Mouse (Mus musculus) midbrain, embryonic 10.5 days (tissue): Measurements from ENCODE around the gene Dcps. TPM values are rescaled to one million over a fixed set of nuclear protein-coding genes. Genes with fewer than 3 reads are reported as not detected.
A peak's percentile ranks its signal among the peaks of the same experiment; 100 is the strongest.

ENCODE experiments used
- DNase-seq: peaks from one replicate; pipeline ENCODE4 v3.0.0-alpha.2; 2017; ENCODE audit warnings: low spot score
- H3K27ac ChIP-seq: fragments of 300-500 bp; sonication (generic); replicated peaks from 2 replicates; pipeline ENCODE4 v1.5.1; 2016; ENCODE audit warnings: mild to moderate bottlenecking
- H3K27me3 ChIP-seq: fragments of 300-500 bp; sonication (generic); 2 replicates; pipeline ENCODE4 v1.6.1; 2016; ENCODE audit warnings: low read depth, mild to moderate bottlenecking; ENCODE audit not compliant: poor library complexity, severe bottlenecking
- H3K36me3 ChIP-seq: fragments of 300-500 bp; sonication (generic); 2 replicates; pipeline ENCODE4 v1.6.1; 2016; ENCODE audit warnings: mild to moderate bottlenecking, moderate library complexity
- H3K4me1 ChIP-seq: fragments of 300-500 bp; sonication (generic); 2 replicates; pipeline ENCODE4 v1.6.1; 2016
- H3K4me3 ChIP-seq: fragments of 300-500 bp; sonication (generic); 2 replicates; pipeline ENCODE4 v1.5.1; 2016; ENCODE audit warnings: mild to moderate bottlenecking, moderate library complexity
- H3K9me3 ChIP-seq: fragments of 300-500 bp; sonication (generic); replicated peaks from 2 replicates; pipeline ENCODE4 v1.6.1; 2016; ENCODE audit warnings: mild to moderate bottlenecking
- WGBS: fragments of 180-500 bp; shearing (Covaris S2); methylation state at CpG from one replicate; pipeline ENCODE4 v1.1.7; 2016; 5-methylcytosine and 5-hydroxymethylcytosine counted together
- polyA plus RNA-seq: library from polyadenylated mRNA; unstranded; fragments of >200 nt; fragmentation: Nextera tagmentation; extraction: Ambion mirVana; gene quantifications from 2 replicates; pipeline ENCODE4 v1.2.1, GENCODE M21; 2016

Gene Dcps
- polyA plus RNA-seq, 1 experiment from 2014 or later = 108 TPM

DNA sequence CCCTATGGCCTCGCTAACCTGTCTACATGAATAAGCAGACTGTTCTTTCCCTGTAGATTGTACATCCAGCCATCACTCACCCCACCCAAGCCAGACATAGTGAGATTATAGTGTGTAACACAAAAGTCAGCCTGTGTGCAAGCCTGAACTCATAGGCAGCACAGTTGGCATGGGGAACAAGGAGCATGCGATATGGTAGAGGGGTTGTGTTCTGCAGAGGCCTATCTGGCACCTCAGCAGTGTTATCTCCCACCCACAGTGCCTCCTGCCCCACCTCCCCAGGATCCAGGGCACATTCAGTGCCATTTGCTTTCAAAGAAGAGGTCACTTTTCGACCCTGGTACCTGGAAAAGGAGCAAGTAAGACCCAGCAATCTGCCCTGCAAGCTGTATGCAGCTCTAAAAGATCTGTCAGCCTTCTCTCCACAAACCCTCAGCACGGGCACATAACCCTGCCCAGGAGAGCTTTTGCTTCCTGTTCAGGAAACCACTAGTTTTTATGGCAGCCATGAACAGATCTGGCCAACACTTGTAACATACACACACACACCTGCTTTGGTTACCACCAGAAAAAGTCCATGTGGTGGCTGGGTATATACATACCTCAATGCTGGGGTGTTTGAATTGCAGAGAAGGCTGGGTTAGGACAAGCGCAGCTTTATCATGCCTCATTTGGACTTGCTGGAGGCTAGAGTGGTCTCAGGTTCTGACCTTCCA, 53.2 kb downstream of the Dcps start:
- H3K27ac ChIP-seq = no peak overlapping the region
- no peak overlapping the region for H3K4me3 ChIP-seq
- no peak for DNase-seq
- H3K27me3 ChIP-seq = no peaks in the 10 kb centered on the region
- no peaks in the 10 kb centered on the region for H3K9me3 ChIP-seq
- 80% methylated on average over 5 of the region's 5 CpGs for WGBS
- peaks cover 3% of the 10 kb centered on the region for H3K4me1 ChIP-seq
- H3K36me3 ChIP-seq = peaks cover 67% of the 10 kb centered on the region

DNA sequence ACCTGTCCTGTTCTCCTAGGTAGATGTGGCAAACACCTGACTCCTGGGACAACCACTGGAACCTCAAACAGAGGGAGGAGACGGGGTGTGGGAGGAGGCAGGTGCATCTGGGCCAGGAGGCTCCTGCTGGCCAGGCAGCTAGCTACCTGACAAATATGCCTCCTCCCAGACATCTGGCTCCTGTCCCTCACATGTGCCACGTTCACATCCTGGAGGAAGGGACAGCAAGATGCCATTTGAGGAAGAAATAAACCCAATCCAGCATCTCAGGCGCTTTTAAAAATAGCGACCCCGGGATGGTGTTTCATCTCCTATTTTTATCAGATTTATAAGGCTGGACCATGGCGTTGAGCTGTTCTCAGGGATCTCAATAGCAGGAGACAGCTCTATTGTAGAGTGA, 56.7 kb downstream of the Dcps start, which contains the start of gene St3gal4:
Gene St3gal4, minus strand, starts transcription at position 101 of the 400 bp plus-strand sequence.
- no peak for DNase-seq
- WGBS = 86% methylated on average over 6 of the region's 6 CpGs
- Histone ChIP-seq H3K4me1 (peaks cover 30% of the 10 kb centered on the region), H3K27me3 (peaks cover 3% of the 10 kb centered on the region; the same call in 1 of the 2 replicates), H3K27ac (no peak within 1 kb of the TSS), H3K9me3 (no peaks in the 10 kb centered on the region), H3K36me3 (peaks cover 32% of the 10 kb centered on the region), H3K4me3 (no peak within 1 kb of the TSS)

DNA sequence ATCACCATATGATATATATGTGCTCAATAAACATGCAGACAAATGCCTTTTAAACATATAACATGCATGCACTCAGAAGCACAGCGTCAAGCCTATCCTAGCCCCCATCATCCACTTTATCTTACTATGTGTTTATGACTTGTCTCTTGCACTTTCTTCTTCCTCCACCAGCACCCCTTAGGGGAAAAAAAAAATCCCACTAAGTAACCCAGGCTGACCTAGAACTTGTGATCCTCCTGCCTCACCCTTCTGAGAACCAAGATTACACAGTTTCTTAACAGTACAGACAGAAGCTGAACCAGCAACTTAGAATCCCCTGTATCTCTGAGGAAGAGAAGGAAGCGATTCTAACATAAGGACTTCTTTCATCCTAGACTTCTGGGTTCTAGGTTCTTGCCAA, 57.3 kb downstream of the Dcps start:
- Histone ChIP-seq H3K36me3 (peaks cover 25% of the 10 kb centered on the region), H3K9me3 (no peaks in the 10 kb centered on the region), H3K4me3 (no peak overlapping the region), H3K27ac (no peak overlapping the region), H3K4me1 (peaks cover 30% of the 10 kb centered on the region), H3K27me3 (peaks cover 3% of the 10 kb centered on the region; the same call in 1 of the 2 replicates)
- DNase-seq = no peak
- WGBS = 88% methylated on average over 2 of the region's 2 CpGs

GRCm38 (mm10) chr9:35117384-35118295, 58.2 kb downstream of the Dcps start:
- H3K27ac ChIP-seq = peak overlapping the region; percentile 90

DNA sequence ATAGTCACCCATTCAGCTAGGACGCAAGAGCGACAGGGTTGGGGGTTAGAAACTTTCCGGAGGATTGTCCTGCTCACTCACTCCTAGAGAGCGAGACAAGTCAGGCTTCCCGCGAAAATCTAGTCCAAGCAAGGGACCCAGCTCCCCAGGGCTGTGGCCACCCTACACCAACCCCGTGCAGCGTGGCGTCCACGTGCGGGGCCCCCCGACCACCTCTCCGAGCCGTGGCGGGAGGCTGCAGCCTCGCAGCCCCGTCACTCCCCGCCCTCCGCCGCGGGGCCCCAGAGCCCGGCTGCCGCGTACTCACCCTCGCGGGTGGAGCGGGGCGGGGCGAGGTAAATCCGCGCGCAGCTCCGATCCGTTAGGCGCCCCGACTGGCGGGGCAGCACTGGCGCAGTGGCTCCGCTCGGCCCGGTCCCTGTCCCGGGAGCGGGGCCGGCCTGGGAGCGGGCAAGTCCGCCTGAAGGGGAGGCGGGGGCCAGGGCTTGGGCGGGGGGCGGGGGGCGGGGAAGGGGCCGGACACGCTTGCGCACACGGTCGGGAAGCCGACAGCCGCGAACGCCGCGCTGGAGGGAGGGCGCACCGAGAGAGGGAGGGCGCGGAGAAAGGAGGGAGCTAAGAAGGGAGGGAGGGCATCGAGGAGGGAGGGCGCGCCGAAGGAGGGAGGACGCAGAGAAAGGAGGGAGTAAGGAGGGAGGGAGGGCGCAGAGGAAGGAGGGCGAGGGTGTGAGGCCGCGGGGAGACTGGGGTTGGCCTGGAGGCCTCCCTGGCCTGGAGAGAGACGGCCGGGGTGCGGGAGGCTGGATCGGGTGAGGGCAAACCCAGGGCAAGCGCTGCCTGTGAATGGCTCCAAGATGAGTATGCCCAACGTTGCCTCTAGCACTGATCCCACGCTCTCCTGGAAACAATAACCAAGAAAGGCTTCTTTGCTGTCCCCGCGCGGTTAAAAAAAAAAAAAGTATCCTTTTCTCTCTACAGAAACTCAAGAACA, 59.2 kb downstream of the Dcps start:
- Histone ChIP-seq H3K27ac (peak overlapping the region; percentile 90), H3K36me3 (peaks cover 12% of the 10 kb centered on the region), H3K4me3 (peak overlapping the region; percentile 80), H3K4me1 (peaks cover 39% of the 10 kb centered on the region), H3K9me3 (no peaks in the 10 kb centered on the region), H3K27me3 (peaks cover 3% of the 10 kb centered on the region; the same call in 1 of the 2 replicates)
- WGBS = under 1% methylated on average over 73 of the region's 84 CpGs
- DNase-seq = peak; percentile 87

More at GRCm38 (mm10) chr9:35117384-35118295, 58.2 kb downstream of the Dcps start:
- peak overlapping the region; percentile 80 for H3K4me3 ChIP-seq
- DNase-seq = peak; percentile 43
- H3K4me1 ChIP-seq = peaks cover 30% of the 10 kb centered on the region
- no peaks in the 10 kb centered on the region for H3K9me3 ChIP-seq
- peaks cover 3% of the 10 kb centered on the region; the same call in 1 of the 2 replicates for H3K27me3 ChIP-seq
- WGBS = 30% methylated on average over 15 of the region's 15 CpGs
- H3K36me3 ChIP-seq = peaks cover 16% of the 10 kb centered on the region

GRCm38 (mm10) chr9:35115804-35116203, 60.1 kb downstream of the Dcps start:
- H3K36me3 ChIP-seq = peaks cover 7% of the 10 kb centered on the region; the same call in 1 of the 2 replicates
- WGBS = 47% methylated on average over 4 of the region's 4 CpGs
- no peak for DNase-seq
- peaks cover 3% of the 10 kb centered on the region; the same call in 1 of the 2 replicates for H3K27me3 ChIP-seq
- peaks cover 42% of the 10 kb centered on the region for H3K4me1 ChIP-seq
- peak overlapping the region; percentile 90 for H3K27ac ChIP-seq
- peak overlapping the region; percentile 80 for H3K4me3 ChIP-seq
- H3K9me3 ChIP-seq = no peaks in the 10 kb centered on the region

DNA sequence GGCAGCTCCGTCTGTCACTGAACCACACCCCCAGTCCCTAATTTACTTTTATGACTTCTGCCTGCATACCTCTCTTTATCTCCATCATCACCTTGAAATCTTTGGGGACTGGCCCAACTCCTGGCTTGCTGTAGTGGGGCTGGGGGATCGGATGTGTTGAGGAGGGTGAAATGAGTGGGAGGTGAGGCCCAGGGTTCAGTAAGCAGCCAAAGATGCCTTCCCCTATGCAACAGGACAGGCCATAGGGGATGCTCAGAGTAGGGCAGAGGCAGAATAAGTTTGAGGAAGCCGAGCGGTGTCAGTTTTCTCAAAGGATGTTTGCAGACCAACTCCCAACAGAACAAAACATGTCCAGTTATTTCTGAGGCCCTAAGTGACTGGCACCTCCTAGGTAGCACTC, 60.6 kb downstream of the Dcps start:
- peaks cover 5% of the 10 kb centered on the region; the same call in 1 of the 2 replicates for H3K36me3 ChIP-seq
- peaks cover 3% of the 10 kb centered on the region; the same call in 1 of the 2 replicates for H3K27me3 ChIP-seq
- H3K9me3 ChIP-seq = no peaks in the 10 kb centered on the region
- no peak for DNase-seq
- WGBS = 58% methylated on average over 3 of the region's 4 CpGs
- no peak overlapping the region for H3K27ac ChIP-seq
- 0 out of 2 replicates have a peak overlapping the region, but pooled peaks have one; percentile 80 for H3K4me3 ChIP-seq
- H3K4me1 ChIP-seq = peaks cover 42% of the 10 kb centered on the region

DNA sequence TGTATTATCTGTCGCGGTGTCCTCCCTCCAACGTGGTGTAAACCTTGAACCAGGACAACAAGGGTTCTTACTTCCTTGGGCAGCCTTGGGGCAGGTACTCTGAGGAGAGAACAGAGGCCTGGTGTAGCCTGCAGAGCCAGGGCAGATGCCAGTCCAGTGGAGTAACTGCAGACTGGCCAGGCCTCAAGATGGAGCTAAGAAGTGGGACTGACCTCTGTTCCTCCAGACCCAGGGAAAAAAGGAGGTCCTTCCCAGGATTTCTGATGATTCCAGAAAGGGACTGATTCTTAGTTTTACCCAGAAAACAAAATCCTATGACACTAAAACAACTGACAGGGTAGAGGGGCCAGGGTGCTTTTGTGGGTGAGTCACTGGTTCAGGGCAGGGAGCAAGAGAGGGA, 61.6 kb downstream of the Dcps start:
- H3K27ac ChIP-seq = no peak overlapping the region

DNA sequence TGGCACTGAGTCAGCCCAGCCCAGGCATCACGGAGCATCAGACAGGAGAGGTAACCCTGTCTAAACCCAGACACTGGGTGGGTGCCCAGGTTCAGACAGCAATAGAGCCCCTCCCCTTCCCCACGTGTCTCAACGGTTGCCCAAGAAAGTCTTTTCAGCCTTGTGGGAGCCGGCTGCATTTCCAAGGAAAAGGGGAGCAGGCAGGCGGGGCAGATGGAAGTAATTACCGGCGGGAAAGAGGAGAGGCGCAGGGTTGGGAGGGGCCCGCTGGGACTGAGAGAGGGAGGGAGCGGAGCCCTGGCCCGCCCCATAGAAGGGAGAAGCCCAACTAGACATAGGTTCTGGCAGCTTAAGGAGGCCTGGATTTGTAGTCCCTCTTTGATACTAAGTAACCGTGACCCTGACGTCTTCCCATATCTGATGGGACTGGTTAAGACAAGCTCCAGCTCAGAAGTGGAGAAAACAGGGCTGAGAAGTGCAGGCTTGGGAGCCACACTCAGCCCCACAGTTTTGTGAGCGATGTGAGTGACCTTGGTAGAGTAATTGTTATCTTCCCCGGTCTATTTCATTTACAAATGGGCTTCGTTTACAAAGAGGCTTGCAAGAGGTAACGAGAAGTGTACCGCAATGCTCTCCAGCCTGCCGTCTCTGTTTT, 63.8 kb downstream of the Dcps start:
- peak; percentile 52 for DNase-seq
- H3K27ac ChIP-seq = no peak overlapping the region; the same call in 1 of the 2 replicates
- 0 out of 2 replicates have a peak overlapping the region, but pooled peaks have one; percentile 7 for H3K4me3 ChIP-seq
- peaks cover 44% of the 10 kb centered on the region for H3K4me1 ChIP-seq
- H3K36me3 ChIP-seq = no peaks in the 10 kb centered on the region
- H3K9me3 ChIP-seq = no peaks in the 10 kb centered on the region
- 23% methylated on average over 19 of the region's 19 CpGs for WGBS
- H3K27me3 ChIP-seq = peaks cover 3% of the 10 kb centered on the region; the same call in 1 of the 2 replicates

More for the DNA sequence above, 61.6 kb downstream of the Dcps start:
- Histone ChIP-seq H3K36me3 (no peaks in the 10 kb centered on the region), H3K27me3 (peaks cover 3% of the 10 kb centered on the region; the same call in 1 of the 2 replicates), H3K4me3 (no peak overlapping the region), H3K9me3 (no peaks in the 10 kb centered on the region), H3K4me1 (peaks cover 48% of the 10 kb centered on the region)
- DNase-seq = no peak
- WGBS = 90% methylated on average over 3 of the region's 3 CpGs

DNA sequence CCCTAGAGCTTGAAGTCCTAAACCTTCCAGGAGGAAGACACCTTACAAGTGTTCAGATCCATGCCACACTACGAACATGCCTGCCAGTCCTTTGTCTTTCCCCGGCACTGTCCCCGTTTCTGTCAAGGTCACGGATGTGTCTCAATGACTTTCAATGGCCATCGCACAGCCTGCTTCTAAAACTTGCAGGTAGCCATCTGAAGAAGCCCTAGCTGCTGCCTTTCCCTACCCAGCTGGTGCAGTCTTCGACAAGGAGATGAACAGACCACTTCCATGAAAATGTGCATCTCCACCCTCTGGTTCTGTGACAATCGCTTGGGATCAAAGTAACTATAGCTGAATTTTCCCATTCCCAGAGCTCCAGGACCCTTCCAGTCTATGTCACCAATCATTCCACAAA, 64.4 kb downstream of the Dcps start:
- H3K4me1 ChIP-seq = peaks cover 39% of the 10 kb centered on the region
- no peak for DNase-seq
- H3K4me3 ChIP-seq = no peak overlapping the region

DNA sequence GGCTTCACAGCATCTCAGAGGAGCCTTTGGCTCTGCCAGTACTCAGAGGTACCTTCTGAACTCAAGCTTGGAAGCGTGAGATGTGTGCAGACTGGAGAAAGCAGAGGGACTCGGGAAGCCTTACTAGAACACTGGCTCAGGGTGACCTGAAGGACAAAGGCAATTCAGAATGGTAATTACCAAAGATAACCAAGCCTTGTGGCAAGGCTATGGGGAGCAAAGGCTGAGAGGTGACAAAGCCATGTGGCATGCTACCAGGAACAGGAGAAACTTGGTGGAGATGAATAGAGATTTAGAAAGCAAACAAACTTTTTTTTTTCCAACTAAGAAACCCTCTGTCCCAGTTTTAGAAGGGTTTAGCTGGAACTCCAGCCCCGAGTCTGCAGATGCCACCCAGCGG, 65.3 kb downstream of the Dcps start:
- no peak overlapping the region for H3K27ac ChIP-seq
- 84% methylated on average over 4 of the region's 4 CpGs for WGBS

More for the DNA sequence above, 64.4 kb downstream of the Dcps start:
- Histone ChIP-seq H3K36me3 (no peaks in the 10 kb centered on the region), H3K27ac (no peak overlapping the region), H3K27me3 (peaks cover 3% of the 10 kb centered on the region; the same call in 1 of the 2 replicates), H3K9me3 (no peaks in the 10 kb centered on the region)
- WGBS = 79% methylated on average over 7 of the region's 7 CpGs

More for the DNA sequence above, 65.3 kb downstream of the Dcps start:
- Histone ChIP-seq H3K9me3 (no peaks in the 10 kb centered on the region), H3K36me3 (no peaks in the 10 kb centered on the region), H3K4me3 (no peak overlapping the region), H3K4me1 (peaks cover 32% of the 10 kb centered on the region), H3K27me3 (no peaks in the 10 kb centered on the region)
- DNase-seq = no peak
